Mouse (Mus musculus) spleen, adult 2 months (tissue): ENCODE results near the gene Acad10.
"Not testable (repeated sequence)": the region's sequence is repeated elsewhere in the genome, so short reads cannot be mapped to it uniquely, and the experiment has no call there.

Experiments used
- CTCF ChIP-seq: fragments of 200-500 bp; IDR thresholded peaks from 2 replicates; pipeline ENCODE4 v1.5.1; 2011; ENCODE audit warnings: mild to moderate bottlenecking, inconsistent platforms; ENCODE audit not compliant: insufficient read depth, insufficient read length, insufficient replicate concordance; ENCODE audit errors: extremely low read depth
- POLR2A ChIP-seq: fragments of 200-500 bp; IDR thresholded peaks from 2 replicates; pipeline ENCODE4 v1.6.1; 2011; ENCODE audit warnings: low read depth, low read length, inconsistent platforms

DNA sequence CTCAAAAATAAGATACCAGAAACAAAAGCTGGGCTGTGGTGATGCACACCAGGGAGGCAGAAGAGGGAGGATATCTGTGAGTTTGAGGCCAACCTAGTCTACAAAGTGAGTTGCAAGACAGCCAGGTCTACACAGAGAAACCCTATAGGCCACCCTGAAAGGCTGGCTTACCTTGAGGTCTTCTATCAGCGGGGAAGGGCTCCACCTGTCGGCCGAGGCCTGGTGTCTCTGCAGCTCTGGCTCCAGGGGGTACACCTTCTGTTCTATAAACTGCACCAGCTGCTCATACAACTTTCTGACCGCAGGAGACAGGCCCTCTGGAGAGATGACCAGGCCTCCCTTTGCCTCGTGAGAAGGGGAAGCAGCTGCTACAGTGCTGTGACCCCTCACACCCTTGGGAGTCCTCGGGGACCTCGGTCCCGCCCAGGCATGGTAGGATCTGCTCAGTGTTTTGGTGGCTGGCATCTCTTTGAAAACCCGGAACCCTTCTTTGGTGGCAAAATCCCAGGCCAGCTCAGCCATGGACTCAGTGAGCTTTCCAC lies 29.1 kb downstream of the Acad10 start:
- TF ChIP-seq POLR2A, CTCF: not testable (repeated sequence)
